Mouse (Mus musculus) urinary bladder, adult 18-20 months (tissue): ENCODE measurements around the gene Rpl12.

ENCODE experiments used
- DNase-seq, 2 experiments: peaks; one replicate each; pipeline ENCODE4 v3.0.0; 2022; ENCODE audit warnings: low spot score in 2 of 2, mixed read lengths in 2 of 2

Rpl12 gene

DNA sequence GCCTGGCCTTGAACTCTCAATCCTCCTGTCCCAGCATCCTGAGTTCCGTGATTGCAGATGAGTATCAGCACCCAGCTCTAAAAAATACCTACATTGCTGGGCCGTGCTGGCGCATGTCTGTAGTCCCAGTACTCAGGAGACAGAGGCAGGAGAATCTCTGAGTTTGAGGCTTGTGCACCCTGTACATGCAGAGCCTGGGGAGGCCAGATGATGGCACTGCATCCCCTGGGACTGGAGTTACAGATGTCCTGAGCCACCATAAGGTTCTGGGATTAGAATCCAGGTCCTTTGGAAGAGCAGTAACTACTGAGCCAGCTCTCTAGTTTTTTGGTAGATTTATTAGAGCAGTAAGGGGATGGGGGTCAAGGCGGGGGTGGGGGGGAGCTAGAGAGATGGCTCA, 20.9 kb upstream of the Rpl12 start:
- DNase-seq: no peak

DNA sequence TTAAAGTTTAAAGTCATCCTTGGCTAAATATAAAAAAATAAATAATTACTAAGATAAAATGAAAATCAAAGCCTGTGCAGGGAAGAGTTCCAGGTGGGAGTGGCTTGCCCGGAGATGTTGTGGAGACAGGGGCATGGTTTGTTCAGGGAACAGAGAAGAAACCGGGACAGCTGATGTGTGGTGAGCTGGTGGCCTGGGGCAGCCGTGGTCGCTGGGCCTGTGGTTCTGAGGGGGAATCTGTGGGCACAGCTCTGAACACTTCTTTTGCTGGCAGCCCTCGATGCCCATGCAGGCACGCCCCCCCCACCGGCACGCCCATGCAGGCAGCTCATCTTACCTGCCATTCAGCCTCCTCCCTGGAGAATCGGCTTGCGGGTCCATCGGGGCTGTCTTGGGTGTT, 13.9 kb upstream of the Rpl12 start:
- DNase-seq: no peak

DNA sequence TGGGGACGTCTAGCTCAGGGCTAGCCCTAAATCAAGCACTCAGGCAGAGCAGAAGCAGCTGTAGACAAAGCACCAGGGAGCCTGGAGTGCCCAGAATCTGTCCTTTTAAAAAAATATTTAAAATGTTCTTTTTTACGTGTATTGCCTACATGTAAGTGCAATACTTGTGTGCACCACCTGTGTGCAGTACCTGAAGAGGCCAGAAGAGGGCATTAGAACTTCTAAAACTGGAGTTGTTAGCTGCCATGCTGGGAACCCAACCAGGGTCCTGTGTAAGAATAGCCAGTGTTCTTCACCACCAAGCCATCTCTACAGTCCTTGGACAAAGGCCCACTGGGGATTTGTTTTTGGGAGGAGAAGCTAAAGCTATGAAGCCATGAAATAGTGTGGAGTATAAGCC, 6.8 kb upstream of the Rpl12 start:
- no peak for DNase-seq

DNA sequence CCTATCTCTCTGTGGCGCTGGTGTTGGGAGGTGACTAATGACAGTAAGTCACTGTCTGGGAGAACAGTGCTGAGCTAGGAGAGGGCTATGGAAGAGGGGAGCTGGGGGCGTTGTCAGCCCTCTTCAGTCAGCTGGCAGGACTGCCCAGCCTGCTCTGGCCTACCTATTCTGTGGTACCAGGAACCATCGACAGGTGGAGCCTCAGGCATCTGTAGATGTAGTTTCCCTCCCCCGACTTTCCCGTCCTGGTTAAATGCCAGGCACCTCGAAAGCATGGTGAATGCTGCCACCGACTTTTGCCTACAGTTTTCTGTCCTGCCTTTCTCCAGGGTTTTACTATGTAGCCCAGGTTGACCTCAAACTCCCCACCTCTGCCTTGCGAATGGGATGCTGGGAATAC, 4.0 kb upstream of the Rpl12 start:
- DNase-seq: no peak

DNA sequence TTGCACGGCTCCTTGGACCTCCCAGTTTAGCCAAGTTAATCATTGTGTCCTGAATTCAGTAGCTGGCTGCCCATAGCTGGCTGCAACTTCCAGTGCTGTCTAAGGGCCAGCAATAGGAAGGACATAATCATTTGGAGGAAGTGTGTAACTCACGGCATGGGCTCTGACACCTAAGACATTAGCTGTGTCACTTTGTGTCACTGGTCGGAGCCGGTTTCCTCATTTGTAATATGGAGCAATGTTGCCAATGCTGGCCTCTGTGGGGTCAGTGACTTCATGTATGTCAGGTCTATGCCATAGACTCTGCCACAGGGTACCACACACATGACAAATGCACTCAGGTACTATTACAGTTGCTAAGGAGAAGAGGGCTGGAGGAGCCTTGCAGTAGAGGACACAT, 1.1 kb upstream of the Rpl12 start:
- no peak for DNase-seq

DNA sequence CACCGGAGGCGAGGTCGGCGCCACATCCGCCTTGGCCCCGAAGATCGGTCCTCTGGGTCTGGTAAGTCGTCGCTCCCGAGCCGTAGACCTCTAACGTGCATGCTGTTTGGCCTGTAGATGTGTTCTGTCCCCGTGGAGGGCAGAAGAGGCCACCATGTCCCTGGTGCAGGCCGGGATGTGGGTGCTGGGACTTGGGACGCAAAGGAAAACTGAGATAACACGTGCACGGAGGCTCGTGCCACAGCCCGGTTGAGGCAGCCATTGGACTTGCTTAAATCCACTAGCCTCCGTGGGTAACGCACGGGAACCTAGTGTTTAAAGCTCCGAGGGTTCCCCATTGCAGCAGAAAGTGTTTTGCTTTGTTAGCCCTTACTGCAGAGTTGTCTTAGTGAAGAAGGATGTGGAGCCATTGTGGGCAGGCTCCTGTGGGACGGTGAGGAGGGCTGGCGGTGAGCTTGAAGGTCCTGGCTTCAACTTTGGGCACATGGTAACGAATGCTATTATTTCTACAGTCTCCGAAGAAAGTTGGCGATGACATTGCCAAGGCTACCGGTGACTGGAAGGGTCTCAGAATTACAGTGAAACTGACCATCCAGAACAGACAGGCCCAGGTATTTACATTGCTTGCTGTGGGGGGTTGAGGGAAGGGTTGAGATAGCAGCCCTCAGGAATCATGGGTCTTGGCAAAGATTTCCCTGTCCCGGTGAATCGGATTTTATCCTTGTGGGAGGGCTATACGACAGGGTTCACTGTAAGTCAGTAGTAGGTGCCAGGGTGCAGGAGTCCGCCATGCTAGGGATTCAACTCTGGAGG, 909 bp downstream of the Rpl12 start:
- DNase-seq: peak in 1 of 2 experiments; percentile 28

DNA sequence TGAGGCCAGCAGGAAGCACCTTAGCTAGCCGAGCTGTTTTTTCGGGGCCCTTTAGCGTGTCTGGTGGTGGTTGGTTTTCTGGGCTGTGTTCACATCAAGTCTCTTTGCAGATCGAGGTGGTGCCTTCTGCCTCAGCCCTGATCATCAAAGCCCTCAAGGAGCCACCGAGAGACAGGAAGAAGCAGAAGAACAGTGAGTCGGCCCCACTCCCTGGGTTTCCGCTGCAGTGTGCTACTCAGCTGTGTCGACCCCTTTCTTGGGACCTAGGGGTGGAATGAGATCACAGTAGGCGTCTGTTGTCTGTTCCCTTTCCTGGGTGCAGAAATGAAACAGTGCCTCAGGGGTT, 1.5 kb downstream of the Rpl12 start:
- no peak for DNase-seq

DNA sequence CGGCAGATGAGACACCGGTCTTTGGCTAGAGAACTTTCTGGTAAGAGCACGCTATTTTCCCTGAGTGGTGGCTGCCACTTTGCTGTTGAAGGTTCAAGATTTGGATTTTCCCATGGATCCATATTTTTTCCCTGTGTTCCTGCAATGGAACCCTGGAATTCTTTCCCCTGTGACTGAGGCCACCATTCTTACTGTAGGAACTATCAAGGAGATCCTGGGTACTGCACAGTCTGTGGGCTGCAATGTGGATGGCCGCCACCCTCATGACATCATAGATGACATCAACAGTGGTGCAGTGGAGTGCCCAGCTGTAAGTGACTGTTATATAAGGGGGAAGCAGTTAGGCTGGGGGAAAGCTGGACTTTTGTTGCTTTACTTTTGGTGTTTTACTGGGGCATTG, 2.2 kb downstream of the Rpl12 start:
- DNase-seq: no peak

DNA sequence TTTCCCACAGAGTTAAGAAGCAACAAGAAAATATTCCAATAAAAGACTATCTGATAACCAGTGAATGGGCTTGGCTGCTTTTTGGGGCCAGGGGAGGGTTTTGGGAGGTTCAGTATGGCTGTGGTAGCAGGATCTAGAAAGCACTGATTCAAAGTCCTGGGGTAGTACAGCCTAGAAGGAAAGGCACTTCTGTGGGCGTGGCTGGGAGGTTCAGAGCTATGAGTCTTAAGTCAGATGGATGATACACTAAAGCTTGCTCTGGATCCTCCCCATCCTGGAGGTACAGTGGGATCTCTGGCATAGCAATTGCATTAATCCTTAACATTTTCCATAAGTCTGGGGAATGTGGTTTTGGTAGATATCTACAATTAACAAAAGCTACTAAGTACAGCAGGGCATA, 2.6 kb downstream of the Rpl12 start:
- DNase-seq: no peak

DNA sequence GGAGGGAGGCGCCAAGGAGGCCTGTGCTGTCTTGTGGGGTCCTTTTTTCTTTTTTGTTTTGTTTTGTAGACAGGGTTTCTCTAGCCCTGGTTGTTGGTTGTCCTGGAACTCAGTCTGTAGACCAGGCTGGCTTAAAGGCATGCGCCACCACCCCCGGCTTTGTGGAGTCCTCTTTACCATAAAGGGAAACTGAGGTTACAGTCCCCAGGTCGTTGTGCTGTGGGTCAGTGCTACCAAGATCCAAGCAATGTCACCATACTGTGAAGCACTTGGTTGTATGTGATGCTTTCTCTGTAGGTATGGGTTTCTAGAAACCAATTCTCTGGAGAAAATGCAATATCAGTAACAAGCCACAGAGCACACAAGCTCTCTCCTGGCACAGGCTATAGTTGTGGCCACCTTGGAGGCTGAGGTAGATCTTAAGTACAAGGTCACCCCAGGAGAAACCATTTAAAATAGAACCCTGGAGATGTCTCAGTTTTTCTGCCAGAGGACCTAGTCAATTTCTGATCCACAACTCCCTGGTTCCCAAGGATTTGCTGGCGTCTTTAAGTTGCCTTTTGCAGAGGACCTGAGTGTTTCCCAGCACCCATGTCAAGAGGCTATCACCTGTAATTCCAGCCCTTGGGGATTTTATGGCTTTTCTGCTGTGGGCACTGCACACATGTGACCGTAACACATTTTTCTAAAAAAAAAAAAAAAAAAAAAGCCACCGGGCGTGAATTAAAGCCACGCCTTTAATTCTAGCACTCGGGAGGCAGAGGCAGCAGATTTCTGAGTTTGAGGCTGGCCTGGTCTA, 3.5 kb downstream of the Rpl12 start:
- DNase-seq: no peak

DNA sequence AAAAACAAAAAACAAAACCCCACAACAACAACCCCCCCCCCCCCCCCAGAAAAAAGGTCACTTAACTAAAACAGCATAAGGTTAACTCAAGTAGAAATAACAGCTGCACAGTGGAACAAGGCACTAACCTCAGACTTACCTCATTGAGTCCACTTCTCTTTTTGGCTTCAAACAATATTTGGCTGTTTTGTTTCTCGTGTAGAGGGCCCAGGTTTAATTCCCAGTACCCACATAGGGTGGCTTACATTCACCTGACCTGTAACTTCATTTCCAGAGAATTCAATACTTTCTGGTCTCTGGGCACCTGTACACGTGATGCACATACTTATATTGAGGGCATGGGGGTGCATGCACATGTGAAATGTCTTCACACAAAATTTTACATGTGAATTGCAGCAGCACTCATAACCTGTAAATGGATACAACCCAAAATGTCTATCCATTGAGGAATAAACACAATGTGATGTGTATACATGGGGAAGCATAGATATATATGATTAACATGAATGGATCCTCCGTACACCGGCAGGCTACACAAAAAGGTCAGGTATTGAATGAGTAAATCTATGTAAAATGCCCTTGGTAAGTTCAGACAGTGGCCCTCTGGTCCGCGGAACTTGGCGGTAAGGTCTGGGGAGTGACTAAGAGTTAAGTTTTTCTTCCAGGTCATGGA, 4.3 kb downstream of the Rpl12 start:
- DNase-seq: no peak

DNA sequence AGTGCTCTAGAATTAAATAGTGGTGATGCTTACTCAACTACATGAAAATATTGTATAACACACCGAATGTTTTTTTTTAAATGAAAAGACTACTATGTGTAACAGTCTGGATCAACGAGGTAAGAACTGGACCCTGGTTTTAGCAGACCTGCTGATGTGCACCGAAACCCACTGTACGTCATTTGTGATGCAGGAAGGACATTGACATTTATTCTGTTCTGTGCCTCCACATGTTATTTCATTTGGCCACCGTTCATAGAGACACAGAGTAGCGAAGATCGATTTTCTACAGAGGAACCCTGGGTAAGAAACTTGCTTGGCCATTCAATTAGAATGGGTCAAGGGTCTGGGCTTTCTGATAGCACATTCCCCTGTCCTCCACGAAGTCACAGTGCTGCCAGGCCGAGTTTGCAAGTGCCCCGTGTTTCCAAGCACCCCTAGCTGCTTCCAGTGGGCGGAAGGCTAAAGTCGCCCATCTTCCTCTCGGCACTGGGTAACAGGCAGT, 4.9 kb downstream of the Rpl12 start:
- no peak for DNase-seq

DNA sequence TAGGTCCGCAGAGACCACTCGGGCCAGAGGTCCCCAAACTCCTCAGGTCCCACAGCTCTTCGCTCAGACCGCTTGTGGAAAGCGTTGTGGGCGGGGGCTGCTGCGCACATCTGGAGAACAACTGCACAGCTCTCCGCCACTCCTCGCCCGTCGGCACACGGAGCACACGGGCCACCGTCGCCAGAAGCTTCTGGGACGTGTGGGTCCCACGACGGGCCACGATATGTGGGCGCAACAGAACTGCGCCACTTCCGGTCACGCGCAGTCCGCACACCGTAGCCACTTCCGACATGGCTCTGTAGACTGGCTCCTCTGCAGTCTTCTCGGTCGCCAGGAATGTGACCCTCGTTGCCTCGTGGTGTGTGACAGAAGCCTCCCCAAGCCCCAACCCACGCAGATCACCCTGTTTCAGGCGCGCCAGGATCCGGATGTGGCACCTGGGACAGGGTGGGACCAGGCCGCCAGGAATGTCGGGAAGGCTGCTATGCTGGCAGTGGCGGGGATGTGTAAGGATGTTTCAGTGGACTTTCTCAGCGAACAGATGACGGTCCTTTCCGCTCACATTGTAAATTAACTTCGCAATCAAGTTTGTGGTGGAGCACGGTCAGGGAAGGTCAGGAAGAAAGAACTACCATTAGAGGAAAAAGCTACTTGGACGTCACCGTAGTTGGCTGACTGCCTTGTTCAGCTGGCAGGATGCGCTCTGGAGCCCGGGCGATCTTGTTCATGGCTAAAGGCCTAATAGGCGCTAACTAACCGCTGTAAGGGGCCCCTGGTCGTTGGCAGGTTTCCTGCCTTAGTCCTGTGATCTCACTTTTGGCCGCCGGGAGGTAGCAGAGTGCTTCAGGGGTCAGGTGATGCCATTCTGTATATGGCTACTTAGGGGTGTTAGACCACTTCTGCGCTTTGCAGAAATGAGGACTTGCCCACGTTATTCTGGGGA, 5.6 kb downstream of the Rpl12 start:
- peak; percentile 79 to 81 for DNase-seq

DNA sequence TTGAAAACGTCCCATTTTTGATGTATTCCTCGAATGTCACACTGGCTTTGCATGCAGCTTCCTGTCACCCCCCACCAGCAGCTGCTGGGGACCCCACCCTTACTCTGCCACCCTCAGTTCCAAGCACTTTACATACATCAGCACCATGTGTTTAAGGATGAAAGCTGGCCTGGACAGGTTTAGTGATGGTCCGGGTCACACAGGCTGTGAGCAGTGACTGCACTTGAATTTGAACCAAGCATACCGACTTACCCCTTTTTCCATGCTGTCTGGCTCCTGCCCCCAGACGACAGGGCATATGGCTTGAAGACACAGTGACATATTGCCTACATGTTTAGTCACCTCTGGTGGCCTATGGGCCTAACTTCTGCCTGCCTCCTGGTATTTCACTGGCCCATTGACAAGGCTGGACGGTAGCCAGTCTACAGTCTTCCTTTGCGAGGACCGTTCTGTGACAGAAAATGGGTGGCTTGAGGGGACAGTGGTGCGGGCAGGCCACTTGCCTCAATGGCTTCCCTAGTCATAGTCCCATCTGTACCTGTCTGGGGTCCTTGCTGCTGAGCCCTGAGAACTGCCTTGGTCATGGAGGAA, 6.8 kb downstream of the Rpl12 start:
- DNase-seq: no peak

DNA sequence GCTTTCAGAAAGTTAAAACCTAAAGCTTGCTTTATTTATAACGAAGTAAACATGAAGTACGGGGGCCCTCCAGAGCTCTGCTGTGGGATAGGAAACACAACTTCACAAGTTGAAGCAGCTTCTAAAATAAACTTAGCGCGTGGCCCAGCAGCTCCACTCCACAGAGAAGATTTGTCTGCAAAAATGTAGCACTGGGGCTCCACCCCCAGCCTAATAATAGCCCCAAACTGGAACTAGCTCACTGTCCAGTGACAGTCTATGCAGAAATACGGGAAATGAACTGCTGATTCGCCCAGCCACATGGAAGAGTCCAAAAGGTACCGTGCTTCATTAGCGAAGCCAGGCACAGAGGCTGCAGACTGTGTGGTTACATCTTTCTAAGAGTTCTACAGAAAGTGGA, 8.0 kb downstream of the Rpl12 start:
- no peak for DNase-seq

DNA sequence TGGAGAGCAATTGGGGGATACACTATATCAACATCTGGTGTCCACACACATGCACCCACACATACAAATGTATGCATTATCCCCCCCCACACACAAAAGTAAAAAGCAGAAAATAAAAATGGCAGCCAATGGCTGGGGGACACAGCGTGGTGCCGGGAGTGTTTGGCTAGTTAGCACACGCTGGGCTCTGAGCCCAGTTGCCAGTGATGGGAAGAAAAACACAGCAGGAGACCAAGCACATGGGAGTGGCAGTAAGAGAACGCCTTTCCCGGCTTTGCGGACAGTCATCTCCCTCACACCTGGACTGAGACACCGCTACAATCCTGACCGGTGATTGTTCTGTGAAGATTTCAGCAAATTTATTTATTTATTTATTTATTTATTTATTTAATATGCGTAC, 9.9 kb downstream of the Rpl12 start:
- no peak for DNase-seq

DNA sequence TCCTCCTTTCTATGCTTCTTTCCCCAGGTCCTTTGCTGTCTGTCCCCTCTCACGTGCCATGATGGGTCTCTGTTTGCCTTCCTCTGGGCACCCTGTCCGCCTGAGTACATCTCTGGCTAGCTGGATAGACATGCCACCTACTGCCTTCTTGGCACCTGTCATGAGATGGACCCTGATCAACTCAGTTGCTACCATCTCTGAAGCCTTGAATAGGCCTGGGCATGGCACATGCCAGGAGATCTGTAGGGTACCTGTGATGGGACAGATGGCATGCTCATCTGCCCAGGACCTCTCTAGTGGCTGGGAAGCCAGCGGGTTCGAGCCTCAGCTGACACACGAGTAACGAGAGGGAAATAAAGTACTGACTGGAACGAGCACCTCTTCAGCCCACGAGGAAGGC, 12.9 kb downstream of the Rpl12 start:
- DNase-seq: no peak

DNA sequence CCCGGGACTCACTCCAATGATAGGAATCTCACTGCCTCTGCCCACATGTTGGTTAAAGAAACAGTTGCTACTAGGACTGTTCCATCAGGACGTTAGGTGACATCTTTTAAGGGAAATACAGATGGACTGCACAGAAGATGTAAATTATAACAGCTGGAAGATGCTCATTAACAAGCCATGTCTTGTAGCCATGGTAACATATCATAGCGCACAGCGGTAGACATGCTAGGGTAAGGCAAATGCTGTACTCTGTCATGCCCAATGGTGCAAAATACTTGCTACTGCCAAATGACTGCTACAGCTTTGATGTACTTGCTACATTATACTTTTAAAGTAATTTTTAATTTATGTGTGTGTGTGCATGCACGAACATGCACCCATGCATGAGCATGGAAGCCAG, 15.8 kb downstream of the Rpl12 start:
- DNase-seq: no peak

DNA sequence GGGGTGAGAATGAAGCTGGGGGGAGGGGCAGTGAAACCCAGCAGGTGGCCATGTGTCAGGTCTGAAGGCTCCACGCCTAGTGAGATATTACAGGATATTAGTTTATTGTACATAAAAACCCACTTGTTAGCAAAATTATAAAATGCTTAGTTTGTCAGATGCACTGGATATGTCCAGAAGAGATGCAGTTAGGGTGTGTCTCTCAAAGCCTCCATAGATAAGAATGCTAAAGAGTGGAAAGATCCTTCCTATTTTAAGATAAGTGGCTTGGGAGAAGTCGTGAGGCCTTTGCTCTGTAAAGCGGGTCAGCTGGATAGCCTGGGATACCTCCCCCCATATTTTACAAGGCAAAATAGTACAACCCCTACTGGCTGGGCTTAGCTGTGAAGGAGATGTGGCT, 17.3 kb downstream of the Rpl12 start:
- DNase-seq: no peak

DNA sequence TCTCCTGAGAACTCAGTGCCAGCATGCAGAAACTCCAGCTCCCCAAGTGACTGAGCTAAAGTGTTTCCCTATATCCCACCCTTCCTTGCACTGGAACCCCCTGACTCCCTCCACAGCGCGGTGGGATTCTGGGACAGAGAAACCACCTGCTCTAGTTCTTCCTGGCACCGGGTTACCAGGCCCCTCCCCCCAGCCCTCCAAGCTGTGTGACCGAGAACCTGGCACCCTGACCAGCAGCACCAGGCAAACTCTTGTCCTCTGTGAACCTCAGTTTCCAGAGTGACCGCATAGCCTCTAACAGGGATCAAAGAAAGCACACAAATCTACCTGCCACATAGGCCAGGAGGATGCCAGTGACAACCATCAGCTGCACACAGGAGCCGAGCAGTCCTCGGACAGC, 18.3 kb downstream of the Rpl12 start:
- no peak for DNase-seq

DNA sequence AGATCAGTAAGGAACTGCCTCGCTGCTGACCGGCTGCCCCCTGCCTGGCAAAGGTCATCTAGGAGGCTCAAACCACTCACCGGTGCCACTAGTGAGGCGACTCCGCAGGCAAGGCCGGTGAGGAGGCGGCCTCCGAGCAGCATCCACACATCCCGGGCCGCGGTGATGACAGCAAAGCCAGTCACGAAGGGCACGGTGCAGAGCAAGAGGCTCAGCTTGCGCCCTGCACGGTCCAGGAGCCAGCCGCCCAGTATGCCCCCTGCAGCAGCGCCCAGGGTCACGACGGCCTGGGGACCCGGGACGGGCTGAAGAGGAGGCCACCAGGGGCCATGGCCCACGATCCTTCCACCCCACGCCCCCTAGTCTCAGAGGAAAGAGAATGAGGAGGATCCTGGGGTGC, 19.9 kb downstream of the Rpl12 start:
- no peak for DNase-seq
